Mouse (Mus musculus) small intestine, adult 10 weeks (tissue): Measurements from ENCODE around the gene Gm19402. TPM values are rescaled to one million over a fixed set of nuclear protein-coding genes. Genes with fewer than 3 reads are reported as not detected.

Source experiments
- polyA plus RNA-seq: library from polyadenylated mRNA; stranded (reverse); fragments of 350-450 nt; fragmentation: Illumina TruSeq; extraction: RNeasy Lipid Tissue Mini Kit (QIAGEN cat#74804); gene quantifications from one replicate; pipeline ENCODE4 v1.2.3, GENCODE M21; 2014; ENCODE audit warnings: low replicate concordance

Gm19402 gene
- not detected for polyA plus RNA-seq

DNA sequence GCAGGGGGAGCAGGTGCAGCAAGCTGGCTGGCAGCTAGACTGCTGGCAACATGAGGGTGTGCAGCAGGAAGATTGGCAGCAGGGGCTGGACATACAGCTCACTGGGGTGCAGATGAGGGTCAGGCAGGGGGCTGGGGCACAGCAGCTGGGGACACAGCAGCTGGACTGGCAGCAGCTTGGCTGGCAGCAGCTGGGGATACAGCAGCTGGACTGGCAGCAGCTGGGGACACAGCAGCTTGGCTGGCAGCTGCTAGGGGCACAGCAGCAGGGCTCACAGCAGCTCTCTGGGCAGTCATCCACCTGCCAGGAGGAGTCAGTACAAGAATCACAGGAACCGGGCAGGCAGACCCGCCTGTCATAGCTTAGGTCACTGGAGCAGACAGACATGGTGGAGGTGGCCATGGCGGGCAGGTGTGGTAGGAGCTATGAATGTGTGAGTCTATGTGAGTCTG, at the start of gene Gm19402:
Gene Gm19402, minus strand, starts transcription at position 402 of the 452 bp plus-strand sequence.

GRCm38 (mm10) chr10:77726186-77726585, 35.6 kb upstream of the Gm19402 start, which contains the start of gene Gm10100:
Gene Gm10100, plus strand, starts transcription at chr10:77726486.

DNA sequence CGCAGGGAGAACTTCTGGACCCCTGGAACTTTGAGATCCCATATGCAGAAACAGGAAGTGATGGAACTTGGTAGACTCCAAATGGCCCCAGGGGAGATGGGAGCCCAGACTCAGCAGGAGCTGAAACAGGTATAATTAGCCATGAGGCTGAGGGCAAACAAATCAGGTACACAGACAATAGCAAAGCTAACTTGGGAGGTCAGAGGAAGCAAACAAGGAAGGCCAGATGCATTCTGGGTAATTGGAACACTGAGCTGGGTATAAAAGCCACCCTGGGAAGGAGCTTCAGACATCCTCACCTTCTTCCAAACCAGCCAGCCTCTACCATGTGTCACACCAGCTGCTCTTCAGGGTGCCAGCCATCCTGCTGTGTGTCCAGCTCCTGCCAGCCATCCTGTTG, 29.7 kb upstream of the Gm19402 start, which contains the start of gene Krtap12-1:
Gene Krtap12-1, plus strand, starts transcription at position 301 of the 400 bp plus-strand sequence.

GRCm38 (mm10) chr10:77715507-77715906, 24.9 kb upstream of the Gm19402 start, which contains the start of gene Gm10142:
Gene Gm10142, plus strand, starts transcription at chr10:77715807.

GRCm38 (mm10) chr10:77711157-77711556, 20.6 kb upstream of the Gm19402 start, which contains the start of gene Gm10024:
Gene Gm10024, plus strand, starts transcription at chr10:77711457.

DNA sequence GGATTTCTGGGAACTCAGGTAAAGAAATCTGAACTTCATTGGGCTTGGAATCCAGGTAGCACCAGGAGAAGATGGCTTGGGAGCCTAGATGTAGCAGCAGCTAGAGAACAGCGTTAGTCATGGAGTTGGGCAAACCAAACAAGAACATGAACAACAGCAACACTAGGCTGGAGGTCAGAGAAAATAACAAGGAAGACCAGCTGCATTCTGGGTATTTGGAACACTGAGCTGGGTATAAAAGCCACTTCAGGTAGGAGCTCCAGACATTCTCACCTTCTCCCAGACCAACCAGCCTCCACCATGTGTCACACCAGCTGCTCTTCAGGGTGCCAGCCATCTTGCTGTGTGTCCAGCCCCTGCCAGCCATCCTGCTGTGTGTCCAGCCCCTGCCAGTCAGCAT, 15.8 kb upstream of the Gm19402 start, which contains the start of gene Gm10272:
Gene Gm10272, plus strand, starts transcription at position 301 of the 400 bp plus-strand sequence.

GRCm38 (mm10) chr10:77697133-77697532, 6.6 kb upstream of the Gm19402 start, which contains the start of gene Gm9508:
Gene Gm9508, minus strand, starts transcription at chr10:77697233.

GRCm38 (mm10) chr10:77685895-77686664, 4.5 kb downstream of the Gm19402 start, which contains the start of gene Tspear:
Gene Tspear, plus strand, starts transcription at chr10:77686569.

Other genes with a start within 250 kb of the Gm19402 start
- 0.22 TPM for gene Fam207a, start 175.0 kb downstream of the Gm19402 start, polyA plus RNA-seq
- gene Itgb2, start 160.5 kb downstream of the Gm19402 start, polyA plus RNA-seq, result 3.0 TPM
- gene Pttg1ip, start 109.0 kb downstream of the Gm19402 start, polyA plus RNA-seq, result 153 TPM
- gene Sumo3, start 84.7 kb downstream of the Gm19402 start, polyA plus RNA-seq, result 54.4 TPM
- not detected for gene Gm49325, start 84.6 kb downstream of the Gm19402 start, polyA plus RNA-seq
- 2.6 TPM for gene Ube2g2, start 68.5 kb downstream of the Gm19402 start, polyA plus RNA-seq
- gene Tspear, start 4.2 kb downstream of the Gm19402 start, polyA plus RNA-seq, result not detected
- gene Gm9508, start 6.5 kb upstream of the Gm19402 start, polyA plus RNA-seq, result not detected
- not detected for gene Gm10272, start 15.9 kb upstream of the Gm19402 start, polyA plus RNA-seq
- not detected for gene Gm10024, start 20.7 kb upstream of the Gm19402 start, polyA plus RNA-seq
- gene Gm10142, start 25.1 kb upstream of the Gm19402 start, polyA plus RNA-seq, result not detected
- not detected for gene Krtap12-1, start 29.8 kb upstream of the Gm19402 start, polyA plus RNA-seq
- gene Gm10100, start 35.7 kb upstream of the Gm19402 start, polyA plus RNA-seq, result not detected
- gene Gm18596, start 51.9 kb upstream of the Gm19402 start, polyA plus RNA-seq, result not detected
- gene Gm9736, start 60.6 kb upstream of the Gm19402 start, polyA plus RNA-seq, result not detected
- not detected for gene Gm3233, start 68.9 kb upstream of the Gm19402 start, polyA plus RNA-seq
- gene Gm3238, start 80.6 kb upstream of the Gm19402 start, polyA plus RNA-seq, result not detected
- gene Gm7138, start 86.2 kb upstream of the Gm19402 start, polyA plus RNA-seq, result not detected
- gene Gm3250, start 91.8 kb upstream of the Gm19402 start, polyA plus RNA-seq, result not detected
- not detected for gene Gm7137, start 97.4 kb upstream of the Gm19402 start, polyA plus RNA-seq
- not detected for gene Gm9639, start 104.3 kb upstream of the Gm19402 start, polyA plus RNA-seq
- not detected for gene Gm19668, start 108.4 kb upstream of the Gm19402 start, polyA plus RNA-seq
- gene Gm9507, start 121.1 kb upstream of the Gm19402 start, polyA plus RNA-seq, result not detected
- gene Gm2696, start 123.9 kb upstream of the Gm19402 start, polyA plus RNA-seq, result not detected
- not detected for gene Krtap10-4, start 136.3 kb upstream of the Gm19402 start, polyA plus RNA-seq
- gene Krtap10-10, start 145.2 kb upstream of the Gm19402 start, polyA plus RNA-seq, result not detected
- not detected for gene Gm36176, start 156.0 kb upstream of the Gm19402 start, polyA plus RNA-seq
- not detected for gene Gm10318, start 162.1 kb upstream of the Gm19402 start, polyA plus RNA-seq
- not detected for gene Gm3285, start 171.2 kb upstream of the Gm19402 start, polyA plus RNA-seq
- gene Lrrc3, start 211.8 kb upstream of the Gm19402 start, polyA plus RNA-seq, result 2.0 TPM